Mouse (Mus musculus) B cell, adult 2 months (primary cell): Measurements from ENCODE around the gene Armh1.
A peak's percentile ranks its signal among the peaks of the same experiment; 100 is the strongest.
"Not testable (repeated sequence)": the region's sequence is repeated elsewhere in the genome, so short reads cannot be mapped to it uniquely, and the experiment has no call there.

Source experiments
- DNase-seq, 2 experiments: peaks; one replicate each; pipeline ENCODE4 v3.0.0; 2022

The Armh1 gene

DNA sequence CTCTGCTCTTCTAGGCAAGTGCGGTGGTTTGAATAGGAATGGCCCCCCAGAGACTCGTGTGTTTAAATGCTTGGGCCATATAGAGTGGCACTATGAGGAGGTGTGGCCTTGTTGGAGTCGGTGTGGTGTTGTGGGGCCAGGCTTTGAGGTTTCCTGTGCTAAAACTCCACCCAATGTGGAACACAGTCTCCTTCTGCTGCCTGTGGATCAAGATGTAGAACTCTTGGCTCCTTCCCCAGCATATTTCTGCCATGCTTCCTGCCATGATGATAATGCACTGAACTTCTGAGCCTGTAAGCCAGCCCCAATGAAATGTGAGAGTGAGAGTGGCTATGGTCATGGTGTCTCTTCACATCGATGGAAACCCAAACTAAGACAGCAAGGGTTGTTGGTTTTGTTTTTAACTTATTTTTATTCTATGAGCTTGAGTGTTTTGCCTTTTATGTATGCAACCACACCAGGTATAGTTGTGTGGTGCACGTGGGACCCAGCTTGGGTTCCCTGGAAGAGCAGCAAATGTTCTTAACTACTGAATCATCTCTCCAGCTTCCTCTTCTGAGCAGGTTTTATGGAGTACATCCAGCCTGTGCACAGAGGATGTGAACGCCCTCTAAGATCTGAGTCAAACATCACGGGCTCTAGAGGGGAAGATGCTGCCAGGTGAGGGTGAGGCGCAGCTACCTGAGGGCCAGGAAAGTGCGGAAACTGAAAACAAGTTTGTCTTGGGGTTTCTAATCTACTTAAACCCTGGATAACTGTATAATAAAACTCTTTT is 31.0 kb downstream of the Armh1 start:
- no peak for DNase-seq

DNA sequence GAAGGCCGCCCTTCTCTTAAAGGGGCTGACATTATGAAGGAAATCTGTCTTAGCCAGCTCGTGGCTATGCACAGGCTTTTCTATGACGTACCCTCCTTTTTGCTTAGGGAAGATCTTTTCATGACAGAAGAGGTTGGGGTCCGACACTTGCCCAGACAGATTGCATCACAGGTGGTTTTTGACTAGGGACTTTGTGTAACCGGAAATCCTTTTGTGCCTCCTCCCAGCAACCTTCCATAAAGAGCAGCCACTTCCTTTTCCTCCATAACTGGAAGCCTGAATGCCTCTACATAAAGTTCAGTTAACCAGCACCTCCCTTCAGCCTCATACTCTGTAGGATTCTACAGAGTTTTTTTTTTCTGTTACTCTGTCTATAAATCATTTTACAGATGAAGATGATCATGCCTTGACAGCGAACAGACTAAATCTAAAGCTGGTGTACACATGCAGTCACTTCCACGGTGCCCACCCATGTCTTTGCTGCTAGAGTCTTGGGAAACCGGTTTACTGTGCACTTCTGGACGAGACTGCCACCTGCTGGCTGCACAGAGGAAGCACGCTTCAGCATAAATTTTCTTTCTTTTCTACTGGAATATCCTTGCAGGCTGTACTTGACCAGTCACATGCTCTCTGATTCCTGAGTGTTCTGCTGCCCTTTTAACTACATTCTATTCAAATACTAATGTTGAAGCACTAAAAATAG is 33.3 kb downstream of the Armh1 start:
- DNase-seq, result peak; percentile 64 to 67

DNA sequence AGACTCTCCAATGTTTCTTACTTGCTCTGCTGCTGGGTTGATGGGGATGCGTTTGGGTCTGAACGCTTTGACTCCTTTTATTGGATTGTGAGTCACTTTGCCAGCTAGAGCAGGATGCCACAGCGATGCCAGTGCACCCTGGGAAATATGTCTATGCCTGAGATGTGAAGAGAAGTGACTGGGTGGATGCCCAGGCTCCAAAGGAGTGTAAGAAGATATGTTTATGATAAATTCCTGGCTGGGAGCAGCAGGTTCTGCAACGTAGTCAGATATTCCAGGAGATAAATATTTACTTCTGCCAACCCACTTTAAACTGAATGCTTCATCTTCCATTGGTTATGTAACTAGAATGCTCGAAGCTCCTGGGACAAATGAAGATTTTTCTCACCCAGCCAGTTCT is 34.9 kb downstream of the Armh1 start:
- no peak for DNase-seq

DNA sequence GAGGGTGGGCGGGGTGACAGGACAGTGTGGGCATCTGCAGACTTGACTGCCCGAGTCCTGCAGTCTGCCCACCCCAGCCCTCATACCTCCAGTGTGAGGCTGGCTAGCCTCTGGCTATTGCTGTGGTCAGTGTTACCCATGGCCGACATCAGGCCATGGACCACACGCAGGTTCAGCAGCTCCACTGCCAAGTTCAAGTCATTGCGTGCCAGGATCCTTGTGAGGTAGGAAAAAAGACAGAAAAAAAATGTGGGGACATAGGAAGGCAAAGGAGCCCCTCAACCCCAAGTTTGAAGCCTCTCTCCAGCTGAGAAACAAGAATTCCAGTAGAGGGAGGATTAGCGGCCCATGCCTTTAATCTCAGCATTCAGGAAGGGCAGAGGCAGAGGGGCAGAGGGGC is 37.7 kb downstream of the Armh1 start:
- no peak for DNase-seq

DNA sequence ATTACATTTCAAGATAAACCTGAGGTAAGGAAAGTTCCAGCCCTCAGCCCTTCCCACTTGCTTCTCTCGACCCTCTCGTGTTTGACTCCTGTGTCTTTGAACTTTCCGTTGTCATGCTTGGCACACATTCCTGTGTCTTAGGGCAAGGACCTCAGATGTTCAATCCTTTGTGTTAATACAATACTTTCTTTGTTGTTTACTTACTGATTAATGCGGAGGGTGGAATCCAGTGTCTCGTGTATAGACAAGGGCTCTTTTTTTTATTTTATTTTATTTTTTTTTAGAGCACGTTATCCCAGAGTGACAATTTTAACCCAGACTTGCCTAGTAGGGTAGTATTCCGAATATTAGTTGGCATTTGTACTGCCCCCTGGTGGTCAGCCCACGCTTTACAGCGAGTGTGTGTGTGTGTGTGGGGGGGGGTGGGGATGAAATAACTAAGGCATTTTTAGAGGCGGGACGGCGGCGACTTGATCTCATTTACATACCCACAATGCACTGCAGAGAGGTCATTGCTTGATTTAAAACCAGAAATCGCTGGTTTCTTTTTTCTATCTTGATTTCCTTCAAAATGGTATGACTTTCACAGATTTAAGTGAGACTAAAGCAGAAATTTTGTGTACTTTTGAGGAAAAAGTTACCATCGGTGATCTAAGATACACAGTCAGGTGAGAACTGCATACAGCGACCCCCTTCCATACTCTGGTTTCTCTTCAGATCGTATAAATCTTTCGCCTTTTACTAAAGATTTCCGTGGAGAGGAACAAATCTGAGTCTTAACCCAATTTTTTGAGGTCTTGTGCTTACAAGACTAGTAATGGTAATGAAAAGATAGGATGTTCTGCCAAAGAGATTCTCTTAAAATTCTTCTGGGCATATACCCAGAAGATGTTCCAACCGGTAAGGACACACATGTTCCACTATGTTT is 41.5 kb downstream of the Armh1 start:
- peak; percentile 93 to 95 for DNase-seq

DNA sequence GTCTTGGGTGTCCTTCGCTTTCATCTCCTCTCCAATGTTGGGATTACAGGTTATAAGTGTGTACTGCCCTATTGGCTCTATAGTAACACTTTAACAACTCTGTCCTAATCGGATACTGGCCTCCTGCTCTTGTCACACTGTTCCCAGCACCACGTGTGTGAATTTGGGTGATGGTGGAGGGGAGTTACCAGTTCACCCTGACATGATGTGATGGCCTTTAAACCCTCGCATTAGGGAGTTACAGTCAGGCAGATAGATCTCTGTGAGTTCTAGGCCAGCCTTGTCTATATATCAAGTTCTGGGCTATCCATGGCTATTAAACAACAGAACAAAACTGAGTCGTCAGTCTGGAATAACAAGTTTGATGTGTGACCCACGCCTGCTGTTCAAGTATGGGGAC is 42.3 kb downstream of the Armh1 start:
- no peak for DNase-seq

DNA sequence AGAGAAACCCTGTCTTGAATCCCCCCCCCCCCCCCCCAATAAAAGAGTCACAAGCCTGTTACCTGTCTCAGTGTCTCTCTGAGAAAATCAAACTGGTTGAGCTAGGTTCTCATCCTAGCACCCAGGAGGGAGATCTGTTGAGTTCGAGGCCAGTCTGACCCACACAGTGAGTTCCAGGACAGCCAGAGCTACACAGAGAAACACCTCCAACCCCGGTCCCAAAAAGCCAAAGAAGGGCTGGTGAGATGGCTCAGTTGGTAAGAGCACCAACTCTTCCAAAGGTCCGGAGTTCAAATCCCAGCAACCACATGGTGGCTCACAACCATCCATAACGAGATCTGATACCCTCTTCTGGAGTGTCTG is 49.0 kb downstream of the Armh1 start:
- no peak for DNase-seq

DNA sequence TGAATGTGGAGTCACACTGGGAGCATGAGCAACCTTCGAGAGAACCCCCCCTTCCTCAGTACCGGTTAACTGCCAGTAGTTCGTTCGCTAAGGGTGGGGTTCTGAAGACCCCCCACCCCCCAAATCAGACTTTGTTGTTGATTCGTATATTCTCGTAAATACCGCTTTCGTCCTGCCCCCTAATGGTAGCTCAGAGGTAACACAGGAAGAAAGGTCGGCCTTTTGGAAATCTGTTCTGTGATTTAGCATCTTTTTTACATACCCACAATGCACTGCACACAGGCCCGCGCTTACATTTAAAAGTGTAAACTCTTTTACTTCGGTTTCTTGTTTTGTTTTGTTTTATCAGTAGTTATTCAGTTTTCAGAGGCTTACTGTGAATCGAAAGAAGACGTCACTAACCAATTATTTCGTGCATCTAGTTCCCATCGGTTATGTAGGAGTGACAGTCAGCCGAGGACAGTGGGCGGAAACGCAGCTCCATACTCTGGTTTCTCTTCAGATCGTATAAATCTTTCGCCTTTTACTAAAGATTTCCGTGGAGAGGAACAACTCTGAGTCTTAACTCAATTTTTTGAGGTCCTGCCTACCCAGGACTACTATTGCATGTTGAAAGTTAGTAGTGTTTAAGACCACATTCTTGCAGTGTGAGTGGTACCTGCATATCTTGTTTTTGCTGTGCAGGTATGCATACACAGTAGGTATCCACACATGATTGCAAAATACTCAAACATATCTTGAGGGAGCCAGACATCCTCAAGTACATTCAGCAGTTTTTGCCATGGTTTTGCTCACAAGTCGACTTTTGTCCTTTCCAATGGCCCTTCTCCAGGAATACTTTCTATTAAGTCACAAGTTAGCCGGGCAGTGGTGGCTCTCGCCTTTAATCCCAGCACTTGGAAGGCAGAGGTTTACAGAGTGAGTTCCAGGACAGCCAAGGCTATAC is 49.6 kb downstream of the Armh1 start:
- DNase-seq, result peak; percentile 70 to 77

DNA sequence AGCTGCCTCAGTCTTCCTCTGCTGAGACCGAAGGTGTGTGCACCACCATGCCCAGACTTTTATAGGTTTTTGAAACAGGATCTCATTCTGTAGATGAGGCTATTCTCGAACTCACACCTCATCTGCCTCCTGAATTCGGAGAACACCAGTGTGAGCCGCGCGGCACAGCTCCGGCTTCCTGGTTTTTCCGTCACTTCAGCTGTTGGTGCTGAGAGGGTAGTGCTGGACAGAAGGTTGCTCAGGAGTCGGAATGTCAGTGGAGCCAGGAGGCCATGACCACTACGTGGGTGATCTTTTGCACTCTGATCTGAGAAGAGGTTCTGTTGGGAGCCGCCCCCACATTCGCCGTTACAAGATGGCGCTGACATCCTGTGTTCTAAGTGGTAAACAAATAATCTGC is 60.1 kb downstream of the Armh1 start:
- DNase-seq, result no peak

DNA sequence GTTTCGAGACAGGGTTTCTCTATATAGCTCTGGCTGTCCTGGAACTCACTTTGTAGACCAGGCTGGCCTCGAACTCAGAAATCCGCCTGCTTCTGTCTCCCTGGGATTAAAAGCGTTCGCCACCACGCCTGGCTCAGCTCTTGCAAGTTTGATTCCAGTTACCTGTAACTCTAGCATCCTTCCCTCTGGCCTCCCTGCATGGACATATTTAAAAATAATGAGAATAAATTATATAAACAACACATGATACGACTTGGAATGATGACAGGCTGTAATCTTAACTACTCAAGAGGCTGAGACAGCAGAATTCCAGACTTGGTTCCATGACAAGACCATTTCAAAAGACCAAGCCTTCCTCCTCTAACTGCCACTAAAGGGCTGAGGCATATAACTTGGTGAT is 61.3 kb downstream of the Armh1 start:
- DNase-seq, result no peak

DNA sequence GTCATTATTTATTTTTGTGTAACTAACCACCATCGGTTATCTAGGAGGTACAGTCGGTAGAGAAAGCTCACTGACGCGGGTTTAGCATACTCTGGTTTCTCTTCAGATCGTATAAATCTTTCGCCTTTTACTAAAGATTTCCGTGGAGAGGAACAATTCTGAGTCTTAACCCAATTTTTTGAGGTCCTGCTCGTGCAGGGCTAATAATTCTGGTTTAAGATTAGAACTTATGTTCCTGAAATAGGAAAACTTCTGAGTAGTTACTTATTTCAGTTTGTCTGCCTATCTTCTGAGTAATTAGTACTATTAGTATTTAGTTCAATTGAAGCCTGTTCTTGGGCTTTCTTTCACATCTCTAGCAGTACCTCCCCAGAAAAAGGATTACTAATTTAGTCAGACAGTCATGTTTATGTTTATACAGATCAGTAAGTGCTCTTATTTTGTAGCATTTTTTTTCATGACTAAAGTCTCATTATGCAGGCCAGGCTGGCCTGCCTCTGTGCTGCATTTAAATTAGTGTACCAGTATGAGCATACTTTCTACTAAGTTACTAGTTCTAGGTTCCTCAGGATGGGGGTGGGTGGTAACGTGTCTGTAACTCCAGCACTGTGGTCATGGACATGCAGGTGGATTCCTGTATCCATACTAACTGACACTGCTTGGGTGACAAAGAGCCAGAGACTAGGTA is 61.9 kb downstream of the Armh1 start:
- peak; percentile 66 to 68 for DNase-seq

DNA sequence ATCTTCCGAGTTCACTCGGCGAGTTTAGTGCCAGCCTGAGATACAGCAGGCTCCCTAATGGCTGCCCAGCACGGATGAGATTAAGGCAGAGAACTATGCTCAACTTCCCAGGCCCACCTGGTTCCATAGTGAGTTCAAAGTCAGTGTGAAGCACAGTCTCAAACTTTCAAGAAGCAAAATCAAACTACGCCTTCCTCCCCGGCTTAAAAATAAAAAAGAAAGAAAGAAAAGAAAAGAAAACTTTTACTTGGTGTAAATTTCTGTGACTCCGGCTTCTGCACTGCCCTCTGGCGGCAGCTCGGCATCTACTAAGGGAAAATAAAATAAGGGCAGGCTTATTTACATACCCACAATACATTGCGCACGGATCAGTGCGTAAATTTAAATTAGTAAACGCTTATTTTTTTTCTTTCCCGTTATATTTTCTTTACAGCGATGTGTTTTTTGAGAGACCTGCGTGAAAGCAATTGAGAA is 62.5 kb downstream of the Armh1 start:
- DNase-seq, result peak; percentile 88 to 89

DNA sequence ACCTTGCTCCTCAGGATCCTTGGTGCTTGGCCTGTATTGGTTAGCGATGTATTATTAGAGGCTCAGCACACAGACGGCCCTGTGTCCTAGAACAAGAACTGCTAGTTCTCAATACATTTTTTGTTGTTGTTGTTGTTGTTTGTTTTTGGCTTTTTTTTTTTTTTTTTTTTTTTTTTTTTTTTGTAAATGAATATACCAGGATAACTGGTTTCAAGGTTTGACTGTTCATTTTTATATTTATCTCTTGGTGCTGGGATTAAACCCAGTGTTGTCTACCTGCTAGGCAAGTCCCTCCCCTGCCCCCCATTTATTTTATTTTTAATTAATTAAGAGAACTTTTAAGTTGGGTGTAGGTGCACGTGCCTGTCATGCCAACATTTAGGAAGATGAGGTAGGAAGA is 63.0 kb downstream of the Armh1 start:
- no peak for DNase-seq

DNA sequence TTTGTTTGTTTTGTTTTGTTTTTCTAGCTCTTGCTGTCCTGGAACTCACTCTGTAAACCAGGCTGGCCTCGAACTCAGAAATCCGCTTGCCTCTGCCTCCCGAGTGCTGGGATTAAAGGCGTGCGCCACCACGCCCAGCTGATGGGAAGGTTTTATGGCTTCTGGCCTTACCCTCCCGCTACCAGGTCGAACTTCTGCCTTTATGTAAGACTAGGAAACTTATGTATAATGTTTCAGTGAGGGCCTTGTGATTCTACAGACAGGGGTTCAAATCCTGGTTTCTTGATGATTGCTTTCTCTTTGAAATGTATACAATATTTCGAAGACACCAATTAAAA is 69.2 kb downstream of the Armh1 start:
- not testable (repeated sequence) for DNase-seq

DNA sequence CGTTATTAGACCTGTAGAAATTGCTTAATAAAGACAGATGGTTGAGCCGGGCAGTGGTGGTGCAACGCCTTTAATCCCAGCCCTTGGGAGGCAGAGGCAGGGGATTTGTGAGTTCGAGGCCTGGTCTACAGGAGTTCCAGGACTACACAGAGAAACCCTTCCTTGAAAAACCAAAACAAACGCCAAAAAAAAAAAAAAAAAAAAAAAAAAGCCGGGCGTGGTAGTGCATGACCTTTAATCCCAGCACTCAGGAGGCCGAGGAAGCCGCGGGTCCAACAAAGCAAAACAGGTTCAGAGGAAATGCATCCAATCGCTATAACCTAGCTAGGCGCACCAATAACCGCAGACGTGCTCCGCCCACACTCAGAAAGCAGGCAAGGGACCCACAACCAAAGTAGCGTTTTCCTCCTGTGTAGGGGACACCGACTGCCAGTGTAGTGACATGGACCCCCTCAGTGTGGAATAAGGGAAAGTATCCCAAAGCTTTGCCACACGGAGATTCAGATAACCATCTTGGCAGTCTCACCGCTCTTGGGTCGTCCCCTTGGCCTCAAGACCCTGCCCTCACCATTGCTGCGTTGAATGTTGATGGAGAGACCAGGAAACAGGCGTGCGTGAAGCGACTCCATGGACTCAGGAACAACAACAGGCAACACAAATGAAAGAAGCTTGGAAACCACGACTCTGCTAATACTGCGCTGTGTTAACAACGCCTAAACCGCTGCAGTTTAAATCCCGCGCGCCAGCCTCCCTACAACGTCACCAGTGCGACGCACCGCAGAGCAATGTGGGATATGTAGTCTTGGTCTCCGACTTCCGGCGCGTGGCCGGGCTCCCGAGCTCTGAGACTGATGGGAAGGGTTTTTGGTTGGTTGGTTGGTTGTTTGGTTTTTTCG is 69.8 kb downstream of the Armh1 start, which contains the start of gene Kif2c:
Gene Kif2c (minus strand): TSS at position 777 of the 896 bp plus-strand sequence.
- DNase-seq, result peak; percentile 95 to 96

DNA sequence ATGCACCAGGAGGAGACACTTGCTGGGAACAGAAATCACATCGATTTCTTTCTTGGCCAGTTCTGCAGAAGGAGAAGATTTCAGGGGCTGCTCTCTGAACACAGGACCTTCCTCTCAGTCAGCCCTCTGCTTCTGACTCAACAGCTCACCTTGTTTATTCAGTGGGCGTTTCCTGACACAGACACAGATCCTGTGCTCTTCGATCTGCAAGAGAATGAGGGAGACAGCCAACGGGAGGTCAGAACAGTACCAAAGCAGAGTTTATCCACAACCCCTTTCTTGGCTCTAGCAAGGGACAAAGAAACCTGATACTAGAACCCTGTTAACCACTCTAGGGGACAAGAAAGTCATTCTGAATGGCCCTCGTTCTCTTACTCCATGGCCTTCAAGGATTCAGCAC is 82.0 kb downstream of the Armh1 start:
- no peak for DNase-seq
